Mouse (Mus musculus) myocyte (in vitro differentiated cells): ENCODE data around the gene Syn2. TPM values are rescaled to one million over a fixed set of nuclear protein-coding genes. Genes with fewer than 3 reads are reported as not detected.

Experiments used
- H3K27me3 ChIP-seq: one replicate; pipeline ENCODE4 v1.6.1; 2011; ENCODE audit not compliant: control insufficient read depth, insufficient read depth, insufficient read length
- H3K36me3 ChIP-seq: one replicate; pipeline ENCODE4 v1.6.1; 2011; ENCODE audit not compliant: control insufficient read depth, insufficient read depth
- H3K4me2 ChIP-seq: one replicate; pipeline ENCODE4 v1.6.1; 2011; ENCODE audit warnings: low read depth, control low read depth
- H3K4me3 ChIP-seq: one replicate; pipeline ENCODE4 v1.5.1; 2011; ENCODE audit warnings: mild to moderate bottlenecking, control low read depth, moderate library complexity
- H3K79me2 ChIP-seq: one replicate; pipeline ENCODE4 v1.6.1; 2011; ENCODE audit not compliant: control insufficient read depth, insufficient read depth
- H3ac ChIP-seq: one replicate; pipeline ENCODE4 v1.6.1; 2011; ENCODE audit not compliant: control insufficient read depth, insufficient read length
- CEBPB ChIP-seq: IDR thresholded peaks from 2 replicates; pipeline ENCODE4 v1.6.1; 2011; ENCODE audit warnings: mild to moderate bottlenecking, moderate library complexity; ENCODE audit not compliant: poor library complexity, insufficient read depth, severe bottlenecking
- E2F4 ChIP-seq: IDR thresholded peaks from one replicate; pipeline ENCODE4 v1.6.1; 2011; ENCODE audit warnings: mild to moderate bottlenecking, control low read depth, moderate library complexity; ENCODE audit not compliant: insufficient read depth
- MAX ChIP-seq: IDR thresholded peaks from one replicate; pipeline ENCODE4 v1.6.1; 2011; ENCODE audit warnings: low read depth, mild to moderate bottlenecking, control low read depth
- MYOD1 ChIP-seq, 3 experiments: IDR thresholded peaks; one replicate each; pipeline ENCODE4 v1.6.1; 2011; ENCODE audit warnings: control low read depth in 2 of 3, low read depth in 2 of 3, mild to moderate bottlenecking in 2 of 3, moderate library complexity in 1 of 3; ENCODE audit not compliant: insufficient read length in 2 of 3, control insufficient read depth in 1 of 3
- MYOG ChIP-seq, 3 experiments: IDR thresholded peaks; one replicate each; pipeline ENCODE4 v1.6.1; 2011; ENCODE audit warnings: control low read depth in 2 of 3, low read depth in 2 of 3, mild to moderate bottlenecking in 2 of 3; ENCODE audit not compliant: insufficient read length in 2 of 3, control insufficient read depth in 1 of 3, insufficient read depth in 1 of 3
- POLR2A ChIP-seq: IDR thresholded peaks from one replicate; pipeline ENCODE4 v1.6.1; 2011; ENCODE audit warnings: low read depth, mild to moderate bottlenecking, control low read depth, moderate library complexity; ENCODE audit not compliant: insufficient read length
- POLR2AphosphoS2 ChIP-seq: IDR thresholded peaks from one replicate; pipeline ENCODE4 v1.6.1; 2011; ENCODE audit warnings: low read depth, control low read depth; ENCODE audit not compliant: insufficient read length
- REST ChIP-seq: IDR thresholded peaks from one replicate; pipeline ENCODE4 v1.6.1; 2011; ENCODE audit warnings: mild to moderate bottlenecking, control low read depth, moderate library complexity; ENCODE audit not compliant: insufficient read depth, insufficient read length
- SRF ChIP-seq: IDR thresholded peaks from one replicate; pipeline ENCODE4 v1.6.1; 2011; ENCODE audit warnings: low read depth; ENCODE audit not compliant: control insufficient read depth, insufficient read length
- TCF12 ChIP-seq: IDR thresholded peaks from one replicate; pipeline ENCODE4 v1.6.1; 2011; ENCODE audit warnings: mild to moderate bottlenecking, control low read depth; ENCODE audit not compliant: poor library complexity, insufficient read depth, severe bottlenecking
- TCF3 ChIP-seq: IDR thresholded peaks from one replicate; pipeline ENCODE4 v1.6.1; 2011; ENCODE audit warnings: low read depth, control low read depth; ENCODE audit not compliant: insufficient read length
- USF1 ChIP-seq: IDR thresholded peaks from one replicate; pipeline ENCODE4 v1.6.1; 2011; ENCODE audit warnings: low read depth, mild to moderate bottlenecking, control low read depth, moderate library complexity
- polyA plus RNA-seq: library from polyadenylated mRNA; unstranded; fragments of >200 nt; fragmentation: generic; extraction: Trizol; gene quantifications from one replicate; pipeline ENCODE4 v1.2.1, GENCODE M21; 2012; ENCODE audit warnings: missing spikeins

Syn2 gene
- polyA plus RNA-seq, 1 experiment: 0.30 TPM

GRCm38 (mm10) chr6:115284153-115284552, 149.5 kb downstream of the Syn2 start:
- Histone ChIP-seq H3K4me2 (peak overlapping the region; percentile 38), H3K36me3 (no peaks in the 10 kb centered on the region), H3K79me2 (no peaks in the 10 kb centered on the region), H3K4me3 (no peak overlapping the region), H3K27me3 (no peaks in the 10 kb centered on the region), H3ac (no peak overlapping the region)
- TF ChIP-seq MYOG (IDR thresholded peaks at IDR 0.05; ENCODE audit: control insufficient read depth in 1 of 3, insufficient read depth in 1 of 3, insufficient read length in 2 of 3, low read depth in 2 of 3) (no peak), USF1 (peak; percentile 49)

- no peaks in the 10 kb centered on the region for H3K36me3 ChIP-seq
- TF ChIP-seq TCF12 (no peak), MYOG (IDR thresholded peaks at IDR 0.05; ENCODE audit: control insufficient read depth in 1 of 3, insufficient read depth in 1 of 3, insufficient read length in 2 of 3, low read depth in 2 of 3) (no peak), USF1 (no peak), CEBPB (no peak), MYOD1 (IDR thresholded peaks at IDR 0.05; ENCODE audit: control insufficient read depth in 1 of 3, insufficient read length in 2 of 3, low read depth in 2 of 3) (no peak), POLR2AphosphoS2 (no peak), SRF (no peak), REST (no peak)
- no peaks in the 10 kb centered on the region for H3K27me3 ChIP-seq
Observed at GRCm38 (mm10) chr6:115286441-115286840, 151.7 kb downstream of the Syn2 start.

GRCm38 (mm10) chr6:115288223-115288622, 153.5 kb downstream of the Syn2 start:
- TF ChIP-seq MYOG (IDR thresholded peaks at IDR 0.05; ENCODE audit: control insufficient read depth in 1 of 3, insufficient read depth in 1 of 3, insufficient read length in 2 of 3, low read depth in 2 of 3): no peak
- H3K27me3 ChIP-seq: no peaks in the 10 kb centered on the region
- no peak overlapping the region for H3K4me2 ChIP-seq
- H3K4me3 ChIP-seq: no peak overlapping the region
- no peak overlapping the region for H3ac ChIP-seq
- no peaks in the 10 kb centered on the region for H3K79me2 ChIP-seq
- no peaks in the 10 kb centered on the region for H3K36me3 ChIP-seq

More at GRCm38 (mm10) chr6:115286441-115286840, 151.7 kb downstream of the Syn2 start:
- Histone ChIP-seq H3K79me2 (no peaks in the 10 kb centered on the region), H3K4me2 (no peak overlapping the region), H3ac (no peak overlapping the region), H3K4me3 (no peak overlapping the region)

- Histone ChIP-seq H3K79me2 (no peaks in the 10 kb centered on the region), H3K27me3 (no peaks in the 10 kb centered on the region), H3K4me2 (no peak overlapping the region), H3K36me3 (no peaks in the 10 kb centered on the region), H3K4me3 (no peak overlapping the region), H3ac (no peak overlapping the region)
- TF ChIP-seq POLR2A: no peak
- no peak for TF ChIP-seq CEBPB
- TF ChIP-seq E2F4: no peak
- TF ChIP-seq SRF: no peak
- no peak for TF ChIP-seq USF1
- TF ChIP-seq TCF12: no peak
Observed at GRCm38 (mm10) chr6:115290561-115290960, 155.9 kb downstream of the Syn2 start.

GRCm38 (mm10) chr6:115291068-115291467, 156.4 kb downstream of the Syn2 start:
- Histone ChIP-seq H3ac (no peak overlapping the region), H3K4me2 (no peak overlapping the region), H3K27me3 (no peaks in the 10 kb centered on the region), H3K36me3 (no peaks in the 10 kb centered on the region), H3K4me3 (no peak overlapping the region), H3K79me2 (no peaks in the 10 kb centered on the region)
- no peak for TF ChIP-seq POLR2AphosphoS2
- TF ChIP-seq E2F4: no peak
- no peak for TF ChIP-seq TCF3
- TF ChIP-seq SRF: no peak
- no peak for TF ChIP-seq MYOG (IDR thresholded peaks at IDR 0.05; ENCODE audit: control insufficient read depth in 1 of 3, insufficient read depth in 1 of 3, insufficient read length in 2 of 3, low read depth in 2 of 3)
- TF ChIP-seq POLR2A: no peak
- TF ChIP-seq USF1: no peak
- no peak for TF ChIP-seq CEBPB
- TF ChIP-seq TCF12: no peak
- no peak for TF ChIP-seq REST
- TF ChIP-seq MAX: no peak
- TF ChIP-seq MYOD1 (IDR thresholded peaks at IDR 0.05; ENCODE audit: control insufficient read depth in 1 of 3, insufficient read length in 2 of 3, low read depth in 2 of 3): no peak

GRCm38 (mm10) chr6:115291823-115292222, 157.1 kb downstream of the Syn2 start:
- H3ac ChIP-seq: no peak overlapping the region
- H3K27me3 ChIP-seq: no peaks in the 10 kb centered on the region
- H3K79me2 ChIP-seq: no peaks in the 10 kb centered on the region
- H3K36me3 ChIP-seq: no peaks in the 10 kb centered on the region
- TF ChIP-seq TCF12: no peak
- no peak overlapping the region for H3K4me2 ChIP-seq
- H3K4me3 ChIP-seq: no peak overlapping the region
